Mouse (Mus musculus) heart, postnatal 25 days (tissue): ENCODE data around the gene Thbs2. TPM values are rescaled to one million over a fixed set of nuclear protein-coding genes. Genes with fewer than 3 reads are reported as not detected.

Experiments
- DNase-seq: peaks from one replicate; pipeline ENCODE4 v3.0.0; 2022; ENCODE audit warnings: low spot score
- intact Hi-C: fragments of 180-260 bp; cut with DNase I; formaldehyde crosslinking; loops from one replicate; pipeline ENCODE4 v1.15.1; 2025
- total RNA-seq, 2 experiments: library from RNA; stranded (reverse); gene quantifications; 2 replicates each; pipeline ENCODE4 v1.2.3; 2021

Gene Thbs2
- 10 to 100 TPM; 14.6 to 16.5 TPM for total RNA-seq

DNA sequence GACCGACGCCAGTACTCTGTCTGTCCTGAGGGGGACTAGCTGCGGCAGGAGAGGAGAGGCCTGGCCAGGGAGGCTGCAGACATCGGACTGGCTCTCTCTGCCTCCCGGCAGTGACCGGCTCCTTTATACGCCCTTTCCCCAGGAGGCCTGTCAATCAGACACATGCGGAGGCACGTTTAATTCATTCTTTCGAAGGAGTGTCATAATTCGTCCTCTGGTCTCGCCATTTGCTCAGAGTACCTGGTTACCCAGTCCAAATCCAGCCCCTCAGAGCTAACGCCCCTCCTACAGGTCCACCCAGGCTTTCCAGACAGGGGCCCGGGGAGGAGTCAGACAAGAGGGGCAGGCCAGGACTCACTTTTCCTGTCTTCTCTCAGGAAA, at the start of gene Thbs2:
TSS of gene Thbs2 (minus strand) at position 242 of the 381 bp plus-strand sequence.
- DNase-seq = peak; percentile 71

GRCm38 (mm10) chr17:14735493-14736004, 41.5 kb upstream of the Thbs2 start:
- no peak for DNase-seq
- intact Hi-C loops = no loop called here

More for the DNA sequence above, at the start of gene Thbs2:
- intact Hi-C loops = no loop called here

DNA sequence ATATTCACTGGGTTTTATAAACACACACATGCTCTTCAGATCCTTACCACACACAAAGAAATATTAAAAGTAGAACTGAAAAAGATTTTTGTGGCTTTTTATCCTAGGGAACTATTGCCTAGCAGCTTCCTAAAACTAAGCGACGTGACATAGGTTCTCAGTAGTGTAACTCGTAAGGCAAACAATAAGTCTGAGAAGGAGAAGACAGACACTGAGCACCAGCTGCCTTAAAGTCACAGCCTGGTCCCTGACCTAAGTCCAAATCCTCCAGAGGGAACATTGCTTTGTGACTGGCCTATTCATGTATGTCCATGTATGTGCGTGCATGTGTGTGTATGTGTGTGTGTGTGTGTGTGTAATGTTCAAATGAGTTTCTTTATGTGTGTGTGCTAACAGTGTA, 40.3 kb upstream of the Thbs2 start:
- DNase-seq = no peak
- intact Hi-C loops = no loop called here

GRCm38 (mm10) chr17:14733941-14734340, 39.9 kb upstream of the Thbs2 start:
- no peak for DNase-seq
- intact Hi-C loops = no loop called here

GRCm38 (mm10) chr17:14733027-14733426, 39.0 kb upstream of the Thbs2 start:
- DNase-seq = no peak
- intact Hi-C loops = no loop called here

DNA sequence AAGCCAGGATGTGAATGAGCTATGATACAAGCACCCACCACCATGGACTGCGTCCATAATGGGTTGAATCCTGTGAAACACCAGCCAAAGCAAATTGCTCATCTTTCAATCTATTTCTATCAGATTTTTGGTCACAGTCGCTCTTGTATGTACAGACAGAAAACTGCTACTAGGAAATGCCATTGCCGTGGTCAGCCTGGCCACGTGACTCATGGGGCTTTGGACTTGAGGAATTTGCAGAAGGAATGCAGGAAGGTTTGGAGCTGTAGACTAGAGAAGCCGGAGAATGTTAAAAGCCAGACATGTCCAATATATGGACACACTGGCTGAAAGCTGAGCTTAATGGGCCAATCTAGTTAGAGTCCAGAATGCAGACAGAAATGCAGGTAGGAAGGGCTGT, 36.6 kb upstream of the Thbs2 start:
- intact Hi-C loops = no loop called here
- no peak for DNase-seq

DNA sequence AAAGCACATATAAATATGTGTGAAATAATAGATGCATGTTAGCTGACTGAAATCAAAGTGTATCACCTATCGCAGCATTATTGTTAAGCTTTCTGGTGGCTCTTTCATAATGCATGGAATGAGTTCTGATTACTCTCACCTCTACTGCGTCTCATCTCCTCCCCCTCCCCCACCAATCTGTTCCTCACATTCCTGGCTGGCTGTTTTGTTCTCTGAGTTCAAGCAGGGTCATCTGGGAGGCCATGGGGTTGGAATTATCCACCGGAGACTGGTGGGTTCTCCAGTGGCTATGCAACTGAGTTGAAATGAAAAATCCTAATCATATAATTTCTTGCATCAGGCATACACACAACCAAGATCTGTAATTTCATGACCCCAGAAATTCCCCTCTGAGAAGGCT, 33.4 kb upstream of the Thbs2 start:
- DNase-seq = no peak
- intact Hi-C loops = no loop called here

DNA sequence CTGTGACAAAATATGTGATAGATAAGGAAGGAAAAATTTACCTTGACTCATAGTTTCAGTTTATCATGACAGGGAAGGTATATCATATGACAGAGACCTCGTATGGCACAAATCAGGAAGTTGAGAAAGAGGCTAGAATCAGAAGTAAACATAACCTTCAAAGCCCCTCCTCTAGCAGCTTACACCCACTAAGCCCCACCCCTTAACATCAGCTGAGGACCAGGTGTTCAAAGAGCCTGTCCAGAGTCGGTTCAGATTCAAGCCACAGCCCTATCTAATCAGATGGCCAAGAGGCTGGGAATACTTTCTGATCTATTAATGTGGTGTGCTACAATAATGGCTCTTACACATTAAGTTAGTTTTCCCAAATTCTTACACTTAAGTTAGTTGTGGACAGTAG, 30.8 kb upstream of the Thbs2 start:
- intact Hi-C loops = no loop called here
- DNase-seq = no peak

GRCm38 (mm10) chr17:14721325-14721724, 27.3 kb upstream of the Thbs2 start:
- no peak for DNase-seq
- intact Hi-C loops = no loop called here

GRCm38 (mm10) chr17:14720912-14721311, 26.9 kb upstream of the Thbs2 start:
- DNase-seq = no peak
- intact Hi-C loops = no loop called here

DNA sequence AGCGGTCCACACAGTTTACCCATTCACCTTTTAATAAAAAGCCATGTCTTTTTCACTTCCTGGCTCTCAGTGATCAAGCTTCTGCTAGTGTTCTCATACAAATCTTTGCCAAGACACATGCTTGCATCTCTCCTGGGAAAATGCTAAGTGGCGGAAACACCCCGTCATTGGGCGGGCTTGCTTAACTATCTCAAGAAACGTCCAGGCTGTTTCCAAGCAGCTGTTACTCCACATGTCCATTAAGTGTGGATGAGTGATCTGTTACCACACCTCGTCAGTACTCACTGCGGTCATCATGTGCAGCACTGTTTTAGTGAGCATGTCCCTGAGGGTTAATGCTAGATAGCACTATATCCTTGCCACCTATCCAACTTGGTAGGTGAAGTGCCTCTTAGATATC, 26.2 kb upstream of the Thbs2 start:
- peak; percentile 70 for DNase-seq
- intact Hi-C loops = no loop called here

- DNase-seq = no peak
- intact Hi-C loops = no loop called here
Observed at GRCm38 (mm10) chr17:14718801-14719200, 24.8 kb upstream of the Thbs2 start.

DNA sequence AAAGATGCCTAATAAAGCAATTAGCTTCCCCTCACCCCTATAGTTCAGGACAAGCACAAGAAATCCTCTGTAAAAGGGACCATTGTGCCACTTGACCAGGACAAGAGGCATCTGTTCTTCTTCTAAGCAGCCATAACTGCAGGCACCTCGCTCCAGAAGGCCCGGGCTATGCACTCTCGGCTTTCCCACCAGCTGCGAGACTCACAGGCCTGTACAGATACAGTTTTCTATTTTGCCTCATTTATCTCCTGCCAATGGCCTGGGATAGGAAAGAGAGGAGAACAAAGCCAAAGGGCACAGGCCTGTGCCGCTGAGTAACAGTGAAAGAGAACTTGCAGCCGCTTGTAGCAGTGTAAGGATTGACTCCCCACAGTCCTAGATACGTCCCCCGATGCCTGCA, 20.7 kb upstream of the Thbs2 start:
- no peak for DNase-seq
- intact Hi-C loops = no loop called here

DNA sequence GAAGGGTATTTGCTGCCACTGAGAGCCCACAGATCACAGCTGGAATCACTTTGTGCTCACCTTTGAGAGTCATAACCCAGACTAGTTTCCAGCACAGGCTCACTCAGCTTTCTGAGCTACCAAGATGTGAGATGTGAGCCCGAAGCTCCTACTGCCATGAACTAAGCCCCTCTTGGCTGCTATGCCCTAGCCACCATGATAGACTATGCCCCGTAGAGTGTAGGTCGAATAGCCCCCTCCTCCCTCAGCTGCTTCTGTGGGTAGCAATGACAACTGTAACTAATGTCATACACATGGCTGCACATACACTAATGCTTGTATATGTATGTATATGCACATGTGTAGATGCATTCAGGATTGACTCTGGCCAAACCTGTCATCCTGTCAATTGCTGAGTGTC, 20.3 kb upstream of the Thbs2 start:
- intact Hi-C loops = no loop called here
- DNase-seq = no peak

GRCm38 (mm10) chr17:14711784-14712183, 17.7 kb upstream of the Thbs2 start:
- intact Hi-C loops = no loop called here
- DNase-seq = no peak

DNA sequence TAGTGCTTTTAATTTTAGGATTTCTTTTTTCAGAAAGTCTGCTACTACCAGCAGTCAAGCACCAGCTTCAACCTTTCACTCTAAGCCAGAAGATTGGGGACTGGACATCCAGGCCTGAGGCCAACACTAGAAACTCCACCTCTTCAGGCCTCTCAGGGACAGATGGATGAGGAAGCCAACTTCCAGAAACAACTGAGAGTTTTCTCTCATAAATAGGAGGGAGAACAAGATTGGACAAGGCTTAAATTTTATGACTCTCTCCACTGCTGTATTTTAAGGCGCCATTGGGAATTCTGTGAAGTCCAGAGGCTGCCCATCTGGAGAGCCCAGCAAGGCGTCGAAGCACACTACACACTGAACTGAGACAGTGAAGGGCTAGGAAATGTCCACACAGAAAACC, 17.0 kb upstream of the Thbs2 start:
- peak; percentile 37 for DNase-seq
- intact Hi-C loops = no loop called here

GRCm38 (mm10) chr17:14706066-14706465, 12.0 kb upstream of the Thbs2 start:
- DNase-seq = no peak

GRCm38 (mm10) chr17:14705466-14705865, 11.4 kb upstream of the Thbs2 start:
- intact Hi-C loops = no loop called here
- no peak for DNase-seq

More at GRCm38 (mm10) chr17:14706066-14706465, 12.0 kb upstream of the Thbs2 start:
- intact Hi-C loops = no loop called here

- intact Hi-C loops = no loop called here
- DNase-seq = no peak
Observed at GRCm38 (mm10) chr17:14703771-14704170, 9.7 kb upstream of the Thbs2 start.

- no peak for DNase-seq
- intact Hi-C loops = no loop called here
Observed at GRCm38 (mm10) chr17:14703268-14703667, 9.2 kb upstream of the Thbs2 start.

DNA sequence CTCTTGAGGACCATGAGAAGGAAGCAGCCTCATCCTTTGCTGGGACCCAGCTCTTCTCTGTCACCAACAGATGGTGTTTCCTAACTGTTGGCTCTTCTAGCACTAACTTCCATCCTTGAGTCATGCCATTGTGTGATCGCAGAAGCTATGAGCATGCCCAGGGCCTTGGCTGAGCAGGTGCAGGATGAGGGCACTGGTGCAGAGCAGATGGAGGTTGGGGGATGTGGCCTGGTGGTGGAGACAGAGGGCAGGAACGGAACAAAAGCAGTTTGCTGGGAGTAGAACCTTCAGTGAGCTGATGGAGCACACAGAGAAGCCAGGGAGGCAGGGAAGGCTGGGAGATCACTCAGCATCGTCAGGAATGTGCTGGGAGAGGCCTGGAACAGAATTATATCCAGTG, 8.7 kb upstream of the Thbs2 start:
- DNase-seq = no peak
- intact Hi-C loops = no loop called here

DNA sequence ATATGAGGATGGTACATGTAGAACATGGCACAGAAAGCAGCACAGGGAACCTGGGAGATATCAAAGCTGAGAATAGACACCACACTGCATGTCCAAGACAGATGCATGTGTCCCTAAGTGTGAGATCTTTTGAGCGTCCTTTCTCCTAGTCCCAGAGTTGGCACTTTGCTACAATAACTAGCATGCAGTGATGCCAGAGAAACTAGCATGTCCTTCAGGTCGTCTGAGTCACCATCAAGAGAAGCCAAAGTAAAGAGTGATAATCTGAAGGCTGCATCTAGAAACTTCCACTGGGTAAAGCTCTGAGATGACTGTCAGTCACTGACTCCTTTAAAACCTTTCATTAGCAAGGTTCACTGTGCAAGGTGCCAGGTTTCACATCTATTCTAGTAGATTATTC, 7.9 kb upstream of the Thbs2 start:
- DNase-seq = no peak
- intact Hi-C loops = no loop called here

DNA sequence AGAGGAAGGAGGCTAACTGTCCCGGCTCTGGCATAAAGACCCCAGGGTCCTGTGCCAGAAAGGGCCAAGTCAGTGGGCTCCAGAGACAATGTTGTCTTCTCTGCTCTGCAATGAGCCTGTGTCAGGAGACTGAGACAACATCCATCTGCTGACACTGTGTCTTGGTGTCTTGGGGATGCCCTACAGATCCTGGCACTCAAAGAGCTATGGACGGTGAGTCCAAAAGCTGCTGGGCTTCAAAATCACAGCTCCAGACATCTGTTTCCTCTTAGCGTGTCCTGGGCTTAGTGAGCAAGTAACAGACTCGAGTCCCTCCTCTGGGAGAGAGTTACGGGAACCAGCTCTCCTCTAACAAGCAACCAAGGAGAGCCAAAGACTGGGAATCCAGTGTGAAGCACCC, 6.2 kb upstream of the Thbs2 start:
- intact Hi-C loops = no loop called here
- DNase-seq = peak; percentile 41
